Mouse (Mus musculus) MEL (cell line): ENCODE measurements at regions not wholly inside any gene's neighbourhood (a gene's known extent, or its start where the extent isn't known, plus 50 kb on each side); places are given as distances from the start of the nearest gene placed in this dataset.

Experiments used
- DNase-seq: peaks from one replicate; pipeline ENCODE4 v3.0.0; 2011; ENCODE audit warnings: low read depth, low spot score
- H3K27ac ChIP-seq: 2 replicates; pipeline ENCODE4 v1.5.1; 2012; ENCODE audit warnings: low read depth, mild to moderate bottlenecking, control low read depth, low read length, moderate library complexity; ENCODE audit not compliant: control insufficient read depth
- H3K27me3 ChIP-seq, 2 experiments: fragments of 150-350 bp in 1 of 2; sonication (generic) in 1 of 2; 2 replicates each; pipeline ENCODE4 v1.6.1; 2012; ENCODE audit warnings: low read length in 2 of 2, mild to moderate bottlenecking in 2 of 2, improper control_type of control experiment in 1 of 2, moderate library complexity in 1 of 2; ENCODE audit not compliant: insufficient read depth in 2 of 2, control insufficient read depth in 1 of 2
- H3K36me3 ChIP-seq, 2 experiments: 2 replicates each; pipeline ENCODE4 v1.6.1; 2012 to 2014; ENCODE audit warnings: low read length in 2 of 2, improper control_type of control experiment in 1 of 2, inconsistent platforms in 1 of 2, mild to moderate bottlenecking in 1 of 2; ENCODE audit not compliant: insufficient read depth in 2 of 2, control insufficient read depth in 1 of 2
- H3K4me1 ChIP-seq, 2 experiments: fragments of 150-350 bp in 1 of 2; sonication (generic) in 1 of 2; 2 replicates each; pipeline ENCODE4 v1.6.1; 2012; ENCODE audit warnings: low read length in 2 of 2, improper control_type of control experiment in 1 of 2, mild to moderate bottlenecking in 1 of 2; ENCODE audit not compliant: insufficient read depth in 2 of 2, control insufficient read depth in 1 of 2
- H3K4me3 ChIP-seq, 2 experiments: fragments of 150-350 bp in 1 of 2; sonication (generic) in 1 of 2; 2 replicates each; pipeline ENCODE4 v1.5.1; 2012; ENCODE audit warnings: low read depth in 2 of 2, low read length in 2 of 2, mild to moderate bottlenecking in 2 of 2, moderate library complexity in 2 of 2, control low read depth in 1 of 2, improper control_type of control experiment in 1 of 2; ENCODE audit not compliant: control insufficient read depth in 1 of 2, insufficient read depth in 1 of 2
- H3K79me2 ChIP-seq: 2 replicates; pipeline ENCODE4 v1.6.1; 2012; ENCODE audit warnings: mild to moderate bottlenecking, low read length, moderate library complexity; ENCODE audit not compliant: control insufficient read depth, poor library complexity, insufficient read depth
- H3K9ac ChIP-seq: 2 replicates; pipeline ENCODE4 v1.6.1; 2012; ENCODE audit warnings: low read depth, mild to moderate bottlenecking, control low read depth, low read length, moderate library complexity; ENCODE audit not compliant: control insufficient read depth, poor library complexity, severe bottlenecking
- H3K9me3 ChIP-seq: fragments of 150-350 bp; sonication (generic); replicated peaks from 2 replicates; pipeline ENCODE4 v1.6.1; 2012; ENCODE audit warnings: mild to moderate bottlenecking, low read length, improper control_type of control experiment, moderate library complexity; ENCODE audit not compliant: insufficient read depth
- CTCF ChIP-seq, 3 experiments: IDR thresholded peaks in 2 of 3; conservative IDR thresholded peaks in 1 of 3; 2 replicates each; pipeline ENCODE4 v1.5.1; 2011 to 2012; ENCODE audit warnings: low read length in 3 of 3, low read depth in 2 of 3, mild to moderate bottlenecking in 2 of 3, improper control_type of control experiment in 1 of 3, inconsistent platforms in 1 of 3, mixed read lengths in 1 of 3, moderate library complexity in 1 of 3; ENCODE audit not compliant: control insufficient read depth in 1 of 3, insufficient read depth in 1 of 3, poor library complexity in 1 of 3, severe bottlenecking in 1 of 3
- E2F4 ChIP-seq: IDR thresholded peaks from 2 replicates; pipeline ENCODE4 v1.6.1; 2011; ENCODE audit warnings: low read depth, low read length, improper control_type of control experiment, borderline replicate concordance
- EP300 ChIP-seq, 2 experiments: IDR thresholded peaks; 2 replicates each; pipeline ENCODE4 v1.6.1; 2011; ENCODE audit warnings: improper control_type of control experiment in 2 of 2, low read length in 2 of 2, low read depth in 1 of 2, mild to moderate bottlenecking in 1 of 2
- HCFC1 ChIP-seq: IDR thresholded peaks from 2 replicates; pipeline ENCODE4 v1.6.1; 2012; ENCODE audit warnings: low read depth, mild to moderate bottlenecking, inconsistent platforms, low read length, improper control_type of control experiment, moderate library complexity
- JUND ChIP-seq: IDR thresholded peaks from 2 replicates; pipeline ENCODE4 v1.6.1; 2011; ENCODE audit warnings: low read depth, mild to moderate bottlenecking, improper control_type of control experiment, low read length
- RAD21 ChIP-seq: IDR thresholded peaks from 2 replicates; pipeline ENCODE4 v1.6.1; 2011; ENCODE audit warnings: mild to moderate bottlenecking, low read depth, low read length, improper control_type of control experiment
- RCOR1 ChIP-seq: IDR thresholded peaks from 2 replicates; pipeline ENCODE4 v1.6.1; 2012; ENCODE audit warnings: low read depth, mild to moderate bottlenecking, inconsistent platforms, low read length, improper control_type of control experiment
- SMC3 ChIP-seq: IDR thresholded peaks from 2 replicates; pipeline ENCODE4 v1.6.1; 2011; ENCODE audit warnings: low read depth, low read length, improper control_type of control experiment
- TBP ChIP-seq: IDR thresholded peaks from 2 replicates; pipeline ENCODE4 v1.8.0; 2011; ENCODE audit warnings: low read depth, low read length, improper control_type of control experiment
- USF1 ChIP-seq: IDR thresholded peaks from 2 replicates; pipeline ENCODE4 v1.6.1; 2014; ENCODE audit warnings: low read depth, mild to moderate bottlenecking, inconsistent platforms, low read length, improper control_type of control experiment, moderate library complexity
- USF2 ChIP-seq, 2 experiments: IDR thresholded peaks; 2 replicates each; pipeline ENCODE4 v1.6.1; 2011 to 2012; ENCODE audit warnings: improper control_type of control experiment in 2 of 2, low read length in 2 of 2, borderline replicate concordance in 1 of 2, inconsistent platforms in 1 of 2, low read depth in 1 of 2, mild to moderate bottlenecking in 1 of 2; ENCODE audit not compliant: insufficient read depth in 1 of 2
- ZNF384 ChIP-seq: IDR thresholded peaks from 2 replicates; pipeline ENCODE4 v1.6.1; 2012; ENCODE audit warnings: low read depth, mild to moderate bottlenecking, inconsistent platforms, low read length, improper control_type of control experiment

GRCm38 (mm10) chr8:79572526-79572925, 66.9 kb upstream of the Otud4 start:
- no peaks in the 10 kb centered on the region; a peak in 1 of 4 replicates for H3K27me3 ChIP-seq
- no peak overlapping the region for H3K9ac ChIP-seq
- no peaks in the 10 kb centered on the region for H3K9me3 ChIP-seq
- DNase-seq: no peak
- no peak overlapping the region for H3K27ac ChIP-seq
- H3K79me2 ChIP-seq: no peaks in the 10 kb centered on the region
- TF ChIP-seq TBP: no peak
- no peak for TF ChIP-seq SMC3
- no peak for TF ChIP-seq E2F4
- no peak for TF ChIP-seq USF1
- TF ChIP-seq, all 39 proteins: peak for 0
- Histone ChIP-seq H3K4me1 (no peaks in the 10 kb centered on the region), H3K36me3 (no peaks in the 10 kb centered on the region), H3K4me3 (no peak overlapping the region)

- no peak for DNase-seq
- Histone ChIP-seq H3K36me3 (no peaks in the 10 kb centered on the region), H3K27me3 (no peaks in the 10 kb centered on the region), H3K4me3 (no peak overlapping the region), H3K9me3 (no peaks in the 10 kb centered on the region), H3K27ac (no peak overlapping the region), H3K4me1 (no peaks in the 10 kb centered on the region), H3K9ac (no peak overlapping the region), H3K79me2 (no peaks in the 10 kb centered on the region)
- no peak for TF ChIP-seq USF2 (IDR thresholded peaks at IDR 0.05; ENCODE audit: borderline replicate concordance in 1 of 2, insufficient read depth in 1 of 2, low read depth in 1 of 2, low read length in 2 of 2)
- TF ChIP-seq SMC3: no peak
- no peak for TF ChIP-seq RCOR1
- TF ChIP-seq EP300 (IDR thresholded peaks at IDR 0.05; ENCODE audit: low read depth in 1 of 2, low read length in 2 of 2): no peak
- no peak for TF ChIP-seq ZNF384
- TF ChIP-seq HCFC1: no peak
- TF ChIP-seq JUND: no peak
- TF ChIP-seq RAD21: no peak
Observed at GRCm38 (mm10) chr8:79563101-79563500, 76.3 kb upstream of the Otud4 start.

GRCm38 (mm10) chr8:79562669-79563068, 76.7 kb upstream of the Otud4 start:
- Histone ChIP-seq H3K79me2 (no peaks in the 10 kb centered on the region), H3K27ac (no peak overlapping the region), H3K4me1 (no peaks in the 10 kb centered on the region), H3K36me3 (no peaks in the 10 kb centered on the region), H3K9ac (no peak overlapping the region), H3K27me3 (no peaks in the 10 kb centered on the region)
- peak; percentile 27 to 40 (median 29); a peak in 4 of 6 replicates for TF ChIP-seq CTCF (IDR thresholded peaks at IDR 0.05 in 2 of 3, conservative IDR thresholded peaks at IDR 0.05 in 1 of 3; ENCODE audit: control insufficient read depth in 1 of 3, insufficient read depth in 1 of 3, low read depth in 2 of 3, low read length in 3 of 3, poor library complexity in 1 of 3, severe bottlenecking in 1 of 3)
- peak; percentile 34 for TF ChIP-seq SMC3
- TF ChIP-seq ZNF384: no peak
- no peak for TF ChIP-seq HCFC1
- TF ChIP-seq, all 39 proteins: peak for 2
- H3K9me3 ChIP-seq: no peaks in the 10 kb centered on the region
- H3K4me3 ChIP-seq: no peak overlapping the region
- DNase-seq: peak; percentile 8
